20 mouse cellular contexts compared by ENCODE assay signal in genomic region chr3:157955466-157955865, GRCm38 (mm10). TPM values are rescaled to one million over a fixed set of nuclear protein-coding genes. Genes with fewer than 3 reads are reported as not detected.
DNase-seq lines count a peak whose midpoint lies in the region; ATAC-seq lines count a peak whose summit lies in the region.
"Had no signal": no experiment of that assay in that cellular context is flagged by ENCODE, and none has a peak within 500 bp of the region (broad histone marks: within the 10 kb centered on the region; RNA-seq: fewer than 3 reads in every experiment).

No protein-coding gene starts in this region.

- no peak overlapping the region for H3K4me2 ChIP-seq in forebrain, embryonic 16.5 days (ENCODE audit: low read length)
- H3K4me2 ChIP-seq in liver, embryonic 12.5 days = no peak overlapping the region
- H3K4me2 ChIP-seq: embryonic facial prominence, embryonic 15.5 days; forebrain, embryonic 13.5 days; hindbrain, embryonic 12.5 days had no signal

- no peaks in the 10 kb centered on the region for H3K9me3 ChIP-seq in forebrain, embryonic 16.5 days (ENCODE audit: control insufficient read depth, low read length)
- H3K9me3 ChIP-seq in forebrain, embryonic 10.5 days = no peaks in the 10 kb centered on the region
- H3K9me3 ChIP-seq in liver, embryonic 12.5 days (replicated peaks) = no peaks in the 10 kb centered on the region
- H3K9me3 ChIP-seq: embryonic facial prominence, embryonic 15.5 days; forebrain, embryonic 13.5 days; heart, embryonic 10.5 days; hindbrain, embryonic 12.5 days had no signal

- no peak overlapping the region for H3K4me3 ChIP-seq in forebrain, embryonic 16.5 days (replicated peaks; ENCODE audit: low read length)
- H3K4me3 ChIP-seq in forebrain, embryonic 10.5 days = no peak overlapping the region
- H3K4me3 ChIP-seq in liver, embryonic 12.5 days = no peak overlapping the region
- H3K4me3 ChIP-seq: embryonic facial prominence, embryonic 15.5 days; erythroblast, embryonic 14.5 days; forebrain, embryonic 13.5 days; heart, embryonic 10.5 days; hindbrain, embryonic 12.5 days had no signal

- peaks cover 3% of the 10 kb centered on the region; the same call in 1 of the 2 replicates for H3K4me1 ChIP-seq in forebrain, embryonic 16.5 days (replicated peaks; ENCODE audit: control insufficient read depth, insufficient read depth, low read length)
- H3K4me1 ChIP-seq in forebrain, embryonic 10.5 days = no peaks in the 10 kb centered on the region
- peaks cover 34% of the 10 kb centered on the region for H3K4me1 ChIP-seq in liver, embryonic 12.5 days
- H3K4me1 ChIP-seq: embryonic facial prominence, embryonic 15.5 days; heart, embryonic 10.5 days; hindbrain, embryonic 12.5 days had no signal

- no peak overlapping the region for H3K9ac ChIP-seq in forebrain, embryonic 16.5 days (replicated peaks; ENCODE audit: low read depth, low read length)
- H3K9ac ChIP-seq in liver, embryonic 12.5 days = no peak overlapping the region
- H3K9ac ChIP-seq: embryonic facial prominence, embryonic 15.5 days; forebrain, embryonic 13.5 days; hindbrain, embryonic 12.5 days had no signal

- DNase-seq in cerebellum, adult 9-10 months = peak; percentile 63
- no peak for DNase-seq in cerebellum, postnatal 36 days
- no peak for DNase-seq in forebrain, embryonic 10.5 days (ENCODE audit: extremely low spot score, low spot score)
- DNase-seq in MN1 (ENCODE audit: low spot score) = peak; percentile 25
- DNase-seq in Muller cell, postnatal 12 days (ENCODE audit: inconsistent ontology term) = peak; percentile 11
- DNase-seq: adrenal gland, postnatal 10 days; embryo, embryonic 11 days; gastrocnemius, postnatal 10 days; heart, adult 18-20 months; heart, postnatal 10 days; heart, postnatal 4 days; kidney, adult 11 months had no signal

- H3K27me3 ChIP-seq in forebrain, embryonic 16.5 days (replicated peaks; ENCODE audit: control insufficient read depth, insufficient read depth, low read length) = no peaks in the 10 kb centered on the region
- H3K27me3 ChIP-seq in forebrain, embryonic 10.5 days (ENCODE audit: poor library complexity, severe bottlenecking) = no peaks in the 10 kb centered on the region
- no peaks in the 10 kb centered on the region for H3K27me3 ChIP-seq in liver, embryonic 12.5 days (replicated peaks)
- H3K27me3 ChIP-seq: embryonic facial prominence, embryonic 15.5 days; forebrain, embryonic 13.5 days; hindbrain, embryonic 12.5 days had no signal

- no peaks in the 10 kb centered on the region for H3K36me3 ChIP-seq in forebrain, embryonic 16.5 days (ENCODE audit: control insufficient read depth, insufficient read depth)
- peaks cover 19% of the 10 kb centered on the region for H3K36me3 ChIP-seq in forebrain, embryonic 10.5 days (replicated peaks)
- H3K36me3 ChIP-seq in liver, embryonic 12.5 days = peaks cover 25% of the 10 kb centered on the region
- H3K36me3 ChIP-seq: embryonic facial prominence, embryonic 15.5 days; hindbrain, embryonic 12.5 days had no signal

- 79% methylated on average over 2 of the region's 2 CpGs for WGBS in forebrain, embryonic 16.5 days
- WGBS in forebrain, embryonic 10.5 days = 80% methylated on average over 2 of the region's 2 CpGs
- 78% methylated on average over 2 of the region's 2 CpGs for WGBS in liver, embryonic 12.5 days (ENCODE audit: insufficient replicate concordance)

- no peak overlapping the region for H3K27ac ChIP-seq in forebrain, embryonic 16.5 days (ENCODE audit: low read length)
- no peak overlapping the region for H3K27ac ChIP-seq in forebrain, embryonic 10.5 days
- no peak overlapping the region for H3K27ac ChIP-seq in liver, embryonic 12.5 days
- H3K27ac ChIP-seq: embryonic facial prominence, embryonic 15.5 days; forebrain, embryonic 13.5 days; heart, embryonic 10.5 days; hindbrain, embryonic 12.5 days had no signal

- ATAC-seq in forebrain, embryonic 16.5 days = peak; percentile 23; the same call in 1 of the 2 replicates
- no peak for ATAC-seq in liver, embryonic 12.5 days
- ATAC-seq: hindbrain, embryonic 16.5 days had no signal

RNA-seq across cellular contexts. Expression of gene Ankrd13c, which starts 8.4 kb away (rescaled TPM):
- 24.7 and 26.5 TPM in 2 replicates for polyA plus RNA-seq in forebrain, embryonic 16.5 days (2015; fragmentation: Nextera tagmentation; extraction: Ambion mirVana)
- polyA plus RNA-seq in forebrain, embryonic 10.5 days (2016; fragmentation: Nextera tagmentation; extraction: Ambion mirVana) = 18.1 and 19.6 TPM in 2 replicates
- 24.1 and 25.4 TPM in 2 replicates for polyA plus RNA-seq in liver, embryonic 12.5 days (2016; fragmentation: Nextera tagmentation; extraction: Ambion mirVana)

RNA-seq across cellular contexts. Expression of gene Cth, which starts 30.6 kb away (rescaled TPM):
- polyA plus RNA-seq in forebrain, embryonic 16.5 days (2015; fragmentation: Nextera tagmentation; extraction: Ambion mirVana) = 3.2 and 3.9 TPM in 2 replicates
- 20.4 and 22.7 TPM in 2 replicates for polyA plus RNA-seq in forebrain, embryonic 10.5 days (2016; fragmentation: Nextera tagmentation; extraction: Ambion mirVana)
- polyA plus RNA-seq in liver, embryonic 12.5 days (2016; fragmentation: Nextera tagmentation; extraction: Ambion mirVana) = 23.5 and 24.9 TPM in 2 replicates
- polyA plus RNA-seq: erythroblast, embryonic 14.5 days had no signal

Comparison
In these comparisons a context has a peak if more than half of its experiments do, and no peak if none do; other contexts are left out.
1. DNase-seq: peak in cerebellum, adult 9-10 months (single experiment), MN1 (single experiment) and Muller cell, postnatal 12 days (single experiment); none in cerebellum, postnatal 36 days (0 of 2) and forebrain, embryonic 10.5 days (single experiment).